Mouse (Mus musculus) heart, postnatal 14 days (tissue): ENCODE results near the gene Gchfr. TPM values are rescaled to one million over a fixed set of nuclear protein-coding genes. Genes with fewer than 3 reads are reported as not detected.

Experiments
- DNase-seq, 2 experiments: peaks; one replicate each; pipeline ENCODE4 v3.0.0; 2021 to 2022
- intact Hi-C: fragments of 180-260 bp; cut with DNase I; formaldehyde crosslinking; loops from one replicate; pipeline ENCODE4 v1.15.1; 2025
- long read RNA-seq, 2 experiments: library from polyadenylated mRNA; stranded (forward); transcript quantifications; one replicate each; pipeline ENCODE4 v2.0.0; 2021
- total RNA-seq, 2 experiments: library from RNA; stranded (reverse); gene quantifications; 2 replicates each; pipeline ENCODE4 v1.2.3; 2021

Gene Gchfr
- 1 to 10 TPM; 1.3 to 2.2 TPM for total RNA-seq
- long read RNA-seq, experiment 1: 0 reads
- long read RNA-seq, experiment 2, partial matches to known transcripts: 0 of 1 reads
- long read RNA-seq, experiment 2, other reads (novel, unspliced or antisense): 0 of 1 reads

DNA sequence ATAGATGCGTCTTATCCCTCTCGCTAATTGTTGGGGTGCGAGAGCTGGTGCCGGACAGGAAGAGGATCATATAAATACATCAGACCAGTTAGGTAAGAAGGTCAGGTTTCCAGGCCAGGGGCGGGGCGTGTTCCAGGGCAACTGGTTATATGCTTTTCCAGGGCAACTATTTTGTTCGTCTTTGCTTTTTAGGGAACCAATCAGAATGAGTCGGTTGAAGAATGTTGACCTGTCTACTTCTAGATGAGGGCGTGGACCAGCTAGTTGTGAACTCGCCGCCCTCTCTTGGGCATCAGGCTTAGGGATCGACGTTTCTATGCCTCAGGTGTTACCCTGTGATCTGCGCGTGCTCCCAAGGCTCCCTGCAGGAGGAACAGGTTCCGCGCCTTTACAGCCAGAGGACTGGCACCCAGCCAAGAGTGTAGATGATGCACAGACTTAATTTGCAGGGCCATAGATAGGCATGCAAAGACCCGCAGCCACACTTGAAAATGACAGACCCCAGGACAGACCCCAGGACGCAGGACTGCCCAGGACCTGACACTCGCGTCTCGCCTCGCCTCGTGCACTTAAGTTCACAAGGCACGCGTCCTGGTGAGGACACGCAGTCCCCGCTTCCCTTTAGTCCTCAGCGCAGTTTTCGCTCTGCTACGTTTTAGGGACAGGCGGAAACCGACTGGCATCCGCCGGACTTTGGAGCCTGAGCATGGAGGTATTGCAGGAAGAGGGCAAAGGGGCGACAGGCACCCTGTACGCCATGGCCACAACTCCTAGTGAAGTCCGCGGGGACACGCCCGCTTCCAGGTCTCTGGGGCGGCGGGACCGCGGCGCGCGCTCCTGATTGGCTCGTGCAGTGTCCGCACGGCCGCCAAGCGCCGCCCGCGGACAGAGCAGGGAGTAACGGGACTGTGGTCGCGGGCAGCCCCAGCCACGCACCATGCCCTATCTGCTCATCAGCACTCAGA, at the start of gene Gchfr:
Gene Gchfr, plus strand, starts transcription at position 873 of the 965 bp plus-strand sequence.
- DNase-seq: peak; percentile 75 to 76
- intact Hi-C loops: no loop called here

DNA sequence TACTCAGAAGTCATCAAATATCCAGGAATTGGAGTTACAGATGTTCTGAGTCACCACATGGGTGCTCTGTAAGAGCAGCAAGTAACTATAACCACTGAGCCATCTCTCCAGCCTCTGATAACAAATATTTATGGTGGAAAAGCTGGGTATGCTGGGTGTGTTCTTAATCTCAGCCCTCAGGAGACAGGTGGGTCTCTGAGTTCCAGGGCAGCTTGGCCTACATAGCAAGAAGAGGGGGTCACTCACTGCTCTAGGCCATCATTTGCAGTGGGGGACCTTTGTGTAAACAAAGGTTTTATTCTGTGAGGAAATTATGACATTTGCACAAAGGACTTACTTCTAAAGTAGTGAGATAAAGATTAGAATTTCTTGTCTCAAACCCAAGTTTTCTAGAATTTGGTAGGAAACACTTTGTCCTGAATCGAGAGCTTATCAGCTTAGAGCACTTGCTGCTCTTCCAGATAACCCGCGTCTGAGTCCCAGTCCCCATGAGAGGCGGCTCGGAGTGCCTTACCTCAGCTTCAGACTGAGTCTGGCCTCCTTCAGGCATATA, 31.2 kb upstream of the Gchfr start:
- intact Hi-C loops: no loop called here
- DNase-seq: no peak

DNA sequence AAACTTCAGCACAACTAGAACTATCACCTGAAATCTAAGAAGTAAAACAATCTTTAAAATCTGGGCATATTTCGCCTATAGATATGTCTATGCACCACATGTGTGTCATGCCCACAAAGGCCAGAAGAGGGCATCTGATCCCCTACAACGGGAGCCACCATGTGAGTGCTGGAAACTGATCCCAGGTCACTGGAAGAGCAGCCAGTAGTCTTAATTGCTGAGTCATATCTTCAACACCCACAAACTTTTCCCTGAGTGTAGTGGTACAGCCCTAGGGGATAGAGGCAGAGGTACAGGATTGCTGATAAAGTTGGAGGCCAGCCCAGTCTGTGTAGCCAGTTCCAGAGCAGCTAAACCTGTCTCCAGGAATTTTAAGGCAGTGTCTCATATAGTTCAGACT, 22.4 kb upstream of the Gchfr start:
- intact Hi-C loops: loop anchor here (2.0 kb wide), 1 partner anchor 44 kb away; no protein-coding TSS in a partner anchor
- peak in 1 of 2 experiments; percentile 9 for DNase-seq

DNA sequence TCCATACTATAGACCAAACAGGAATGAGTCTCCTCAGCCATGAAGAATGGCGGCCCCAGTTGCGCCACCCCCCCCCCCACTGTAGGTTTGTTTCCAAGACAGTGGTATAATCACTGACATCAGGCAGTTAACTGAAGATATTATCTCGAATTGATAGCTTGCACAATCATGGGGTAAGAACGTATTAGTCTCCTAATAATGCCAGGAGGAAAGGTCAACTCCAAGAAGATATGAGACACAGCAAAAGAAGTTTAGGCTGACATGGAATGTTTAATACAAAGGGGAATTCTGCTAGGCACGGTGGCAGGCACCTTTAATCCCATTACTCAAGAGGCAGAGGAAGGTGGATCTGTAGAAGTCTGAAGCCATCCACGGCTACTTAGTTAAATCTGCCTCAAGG, 21.1 kb upstream of the Gchfr start:
- intact Hi-C loops: no loop called here
- no peak for DNase-seq

DNA sequence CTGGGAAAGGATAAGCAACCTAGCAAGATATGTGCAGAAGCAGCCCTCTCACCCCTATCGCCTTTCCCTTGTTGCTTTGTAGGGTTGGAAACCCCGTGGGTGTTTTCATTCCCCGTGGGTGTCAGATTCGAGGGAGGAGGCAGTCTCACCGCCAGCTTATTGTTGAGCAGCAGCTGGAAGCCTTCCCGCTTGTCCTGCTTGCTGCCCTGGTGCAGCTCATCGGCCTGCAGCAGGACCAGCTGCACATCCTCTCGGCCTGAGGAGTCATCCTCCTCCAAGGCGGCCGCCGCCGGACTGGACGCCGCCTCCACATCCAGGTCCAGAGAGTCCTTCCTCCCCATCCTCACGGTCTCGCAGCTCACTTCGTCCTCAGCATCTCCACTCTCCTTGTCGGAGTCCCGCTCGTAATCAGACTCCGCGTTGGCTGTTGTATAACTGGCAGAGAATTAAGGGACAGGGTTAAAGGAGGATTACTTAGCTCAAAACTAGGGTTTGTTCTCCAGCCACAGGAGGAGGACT, 20.4 kb upstream of the Gchfr start:
- DNase-seq: peak; percentile 33 to 34
- intact Hi-C loops: no loop called here

DNA sequence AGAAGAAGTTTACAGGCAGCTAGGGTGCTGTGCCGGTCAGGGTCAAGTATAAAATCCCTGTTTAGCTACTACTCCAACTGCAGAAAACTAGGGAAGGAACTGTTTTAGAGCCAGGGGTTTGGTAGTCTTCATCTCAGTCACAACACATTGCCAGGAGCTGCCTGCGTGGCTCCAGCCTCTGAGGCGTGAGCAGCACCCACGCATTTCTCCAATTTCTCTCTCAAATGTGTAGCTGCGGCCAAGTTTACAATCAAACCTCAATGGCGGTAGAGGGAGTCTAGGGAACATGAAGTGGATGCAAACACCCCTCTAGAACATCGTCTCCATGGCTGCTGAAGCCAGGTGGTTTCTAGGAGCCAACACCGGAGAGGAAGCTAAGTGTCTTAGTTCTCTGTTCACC, 19.8 kb upstream of the Gchfr start:
- no peak for DNase-seq
- intact Hi-C loops: no loop called here

DNA sequence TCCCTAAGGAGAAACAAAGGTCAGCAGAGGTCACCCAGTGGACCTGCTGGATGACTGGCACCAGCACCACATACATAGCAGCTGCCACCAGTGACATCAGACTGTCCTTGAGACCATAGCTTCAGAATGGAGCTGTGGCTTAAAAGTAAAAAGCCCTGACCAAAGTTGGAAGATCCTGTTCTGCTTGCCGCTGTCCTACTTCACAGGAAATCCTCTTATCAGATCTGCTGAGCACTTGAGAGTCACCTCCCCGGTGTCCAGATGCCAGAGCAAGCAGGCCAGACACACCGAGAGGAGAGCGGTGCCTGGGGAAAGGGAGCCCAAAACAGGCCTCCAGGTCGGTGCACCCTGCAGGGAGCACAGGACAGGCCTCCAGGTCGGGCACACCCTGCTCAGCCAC, 15.3 kb upstream of the Gchfr start:
- DNase-seq: no peak
- intact Hi-C loops: no loop called here

DNA sequence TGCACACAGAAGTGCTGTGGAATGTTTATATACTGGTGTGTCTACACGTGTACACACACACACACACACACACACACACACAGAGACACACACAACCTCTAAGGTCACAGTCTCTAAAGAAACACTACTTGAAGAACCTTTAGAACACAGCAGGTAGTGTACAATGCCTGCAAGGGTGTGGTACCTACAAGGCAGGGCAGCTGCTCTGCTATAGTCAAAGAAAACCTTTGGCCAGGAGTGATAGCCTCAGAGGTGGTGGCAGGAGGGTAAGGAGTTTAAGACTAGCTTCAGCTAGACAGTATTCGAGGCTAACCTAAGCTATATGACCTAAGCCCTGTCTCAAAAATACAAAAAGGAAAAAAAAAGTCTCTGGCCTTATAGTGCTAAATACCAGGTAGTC, 12.9 kb upstream of the Gchfr start:
- DNase-seq: no peak
- intact Hi-C loops: no loop called here

DNA sequence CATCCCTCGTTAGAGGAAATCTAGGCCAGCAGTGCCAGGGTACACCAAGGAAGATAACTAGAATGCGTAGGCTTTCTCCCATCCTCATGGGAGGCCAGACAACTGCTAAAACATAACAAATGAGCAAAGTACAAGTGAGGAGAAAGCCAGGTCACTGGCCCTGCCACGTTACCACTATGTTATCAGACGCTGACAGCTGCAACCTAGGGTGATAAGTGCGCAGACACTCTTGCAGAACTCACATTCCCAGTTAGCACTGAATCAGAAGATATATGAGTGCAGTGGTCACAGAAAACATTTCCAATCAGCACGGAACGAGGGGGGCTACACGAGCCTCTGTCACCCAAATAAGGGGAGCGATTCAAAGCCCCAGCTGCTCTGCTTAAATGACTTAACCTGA, 12.2 kb upstream of the Gchfr start:
- intact Hi-C loops: no loop called here

DNA sequence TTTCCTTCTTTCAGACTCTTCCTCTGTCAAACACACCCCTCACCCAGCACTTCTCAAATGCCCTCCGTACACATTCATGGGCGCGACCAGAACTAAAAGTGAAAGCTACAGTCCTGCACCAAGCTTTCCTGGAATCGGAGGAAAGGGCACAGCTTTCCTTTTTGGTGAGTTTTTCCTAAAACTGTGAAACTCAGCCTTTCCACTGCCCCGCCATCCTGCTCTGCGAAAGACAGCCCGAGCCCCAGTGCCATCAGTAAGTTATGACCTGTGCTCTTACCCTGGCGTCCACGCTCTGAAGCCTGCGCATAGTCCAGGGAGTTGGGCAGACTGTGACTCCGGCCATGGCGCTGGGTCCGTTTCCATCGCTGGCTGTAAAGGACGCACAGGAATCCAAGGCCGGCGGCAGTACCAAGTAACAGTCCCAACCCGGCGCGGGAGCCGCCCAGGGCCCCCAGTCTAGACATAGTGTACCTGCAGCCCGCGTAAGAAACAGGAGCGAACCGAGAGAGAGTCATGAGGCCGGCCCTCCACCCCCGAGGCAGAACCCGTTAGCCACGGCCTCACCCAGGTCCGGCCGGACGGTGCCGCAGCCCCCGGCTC, 11.4 kb upstream of the Gchfr start:
- no peak for DNase-seq
- intact Hi-C loops: loop anchor here (2.0 kb wide), 1 partner anchor 33 kb away; no protein-coding TSS in a partner anchor

More for the DNA sequence above, 12.2 kb upstream of the Gchfr start:
- no peak for DNase-seq

DNA sequence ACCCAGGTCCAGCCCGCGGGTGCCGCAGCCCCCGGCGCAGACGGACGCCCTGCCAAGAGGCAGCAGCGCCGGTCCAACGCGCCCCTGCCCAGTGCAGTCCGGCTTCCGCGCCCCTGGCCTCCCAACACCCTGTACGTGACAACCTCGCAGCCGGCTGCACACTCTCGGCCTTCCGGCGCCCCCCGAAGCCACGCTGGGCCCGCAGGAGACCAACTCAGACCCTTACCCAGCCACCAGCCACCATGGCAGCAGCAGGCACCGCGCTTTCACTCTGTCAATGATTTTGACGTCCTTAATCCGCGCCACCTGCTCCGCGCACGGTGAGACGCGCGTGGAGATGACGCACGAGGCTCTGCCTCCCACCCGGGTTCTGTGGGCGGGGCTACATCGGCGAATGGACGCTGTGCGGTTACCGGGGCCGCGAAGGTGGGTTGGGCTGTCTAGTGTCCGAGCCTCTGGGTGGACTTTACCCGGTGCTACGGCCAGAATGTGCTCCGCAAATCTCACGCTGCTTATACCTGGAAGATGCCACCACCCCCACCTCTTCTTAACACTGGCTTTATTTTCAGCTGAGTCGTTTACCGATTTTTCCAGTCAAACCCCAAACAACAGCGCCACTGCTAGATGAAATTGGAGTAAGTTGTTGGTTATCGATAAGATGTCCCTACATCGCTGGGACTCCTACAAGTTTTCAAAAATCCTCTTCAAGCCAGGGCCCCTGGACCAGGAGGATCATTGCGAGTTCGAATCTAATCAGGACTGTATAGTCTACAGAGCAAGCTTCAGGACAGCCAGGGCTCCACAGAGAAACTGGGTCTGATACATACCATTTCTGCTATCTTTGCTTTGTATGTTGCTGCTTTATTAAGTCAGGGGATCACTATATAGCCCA, 10.6 kb upstream of the Gchfr start, which contains the start of gene Rmdn3:
Gene Rmdn3, minus strand, starts transcription at position 354 of the 892 bp plus-strand sequence.
- DNase-seq: peak; percentile 91 to 96
- intact Hi-C loops: loop anchor here (2.0 kb wide), 1 partner anchor 32 kb away; no protein-coding TSS in a partner anchor

DNA sequence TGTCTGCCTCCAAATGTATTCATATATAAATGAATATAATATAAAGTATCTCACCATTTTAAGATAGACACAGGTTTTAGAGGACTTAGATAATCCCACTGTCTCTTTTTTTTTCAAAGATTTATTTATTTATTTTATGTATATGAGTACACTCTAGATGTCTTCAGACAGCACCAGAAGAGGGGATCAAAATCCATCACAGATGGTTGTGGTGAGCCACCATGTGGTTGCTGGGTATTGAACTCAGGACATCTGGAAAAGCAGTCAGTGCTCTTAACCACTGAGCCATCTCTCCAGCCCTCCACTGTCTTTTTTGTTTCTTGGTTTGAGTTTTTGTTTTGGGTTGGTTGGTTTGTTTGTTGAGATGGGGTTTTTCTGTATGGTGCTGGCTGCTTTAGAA, 9.7 kb upstream of the Gchfr start:
- no peak for DNase-seq
- intact Hi-C loops: loop anchor here (2.0 kb wide), 1 partner anchor 31 kb away; no protein-coding TSS in a partner anchor

DNA sequence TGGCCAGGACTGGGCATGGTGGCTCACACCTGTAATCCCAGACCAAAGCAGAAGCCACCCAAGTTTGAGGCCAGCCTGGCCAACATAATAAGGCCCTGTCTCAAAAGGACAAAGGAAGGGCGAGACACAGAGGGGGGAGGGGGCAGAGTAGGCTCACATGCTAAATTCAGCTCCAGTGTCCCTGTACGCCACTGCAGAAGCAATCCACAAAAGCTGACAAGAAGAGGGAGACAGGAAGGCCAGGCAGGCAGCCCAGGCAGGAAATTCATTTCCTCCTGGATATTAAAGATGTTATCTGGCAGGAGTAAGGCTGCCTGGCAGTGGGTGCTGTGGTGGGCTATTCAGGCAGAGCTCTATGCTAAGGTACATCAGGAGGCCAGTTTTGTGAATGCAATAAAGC, 6.3 kb upstream of the Gchfr start:
- intact Hi-C loops: no loop called here
- DNase-seq: peak in 1 of 2 experiments; percentile 36

DNA sequence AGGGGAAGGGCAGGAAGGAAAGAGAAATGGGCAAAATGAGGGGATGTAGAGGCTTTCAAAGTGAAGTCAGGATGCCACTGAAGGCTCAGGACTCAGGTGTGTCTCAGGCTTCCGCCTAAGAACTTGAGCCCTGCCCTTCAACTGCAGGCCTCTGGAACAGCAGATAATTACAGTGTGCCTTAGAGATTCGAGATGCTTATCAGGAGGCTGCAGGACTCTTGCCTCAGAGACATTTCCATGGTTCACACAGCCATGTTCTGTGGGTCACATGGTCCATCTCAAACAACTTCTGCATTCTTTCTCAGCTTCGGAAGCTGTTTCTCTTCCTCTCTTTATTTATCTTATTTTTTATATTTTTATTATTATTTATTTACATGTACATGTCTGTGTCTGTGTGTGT, 4.4 kb upstream of the Gchfr start:
- intact Hi-C loops: no loop called here
- no peak for DNase-seq

DNA sequence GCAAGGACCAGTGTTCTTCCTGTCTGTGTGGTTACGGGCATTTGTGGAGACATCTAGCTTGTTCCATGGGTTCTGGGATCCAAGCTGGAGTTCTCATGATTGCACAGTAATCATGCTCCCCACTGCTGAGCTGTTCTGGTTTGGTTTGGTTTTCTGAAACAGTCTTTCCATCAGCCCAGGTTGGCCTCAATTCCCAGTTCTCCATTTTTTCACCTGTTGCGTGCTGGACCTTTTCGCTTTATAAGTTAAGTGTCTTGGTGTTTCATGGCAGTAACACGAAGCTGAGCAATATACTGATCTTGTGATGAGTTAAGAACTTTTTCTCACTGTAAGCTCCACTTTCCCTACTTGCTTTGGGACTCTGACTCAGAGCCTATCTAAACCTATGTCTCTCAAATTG, 3.6 kb upstream of the Gchfr start:
- DNase-seq: no peak
- intact Hi-C loops: no loop called here

DNA sequence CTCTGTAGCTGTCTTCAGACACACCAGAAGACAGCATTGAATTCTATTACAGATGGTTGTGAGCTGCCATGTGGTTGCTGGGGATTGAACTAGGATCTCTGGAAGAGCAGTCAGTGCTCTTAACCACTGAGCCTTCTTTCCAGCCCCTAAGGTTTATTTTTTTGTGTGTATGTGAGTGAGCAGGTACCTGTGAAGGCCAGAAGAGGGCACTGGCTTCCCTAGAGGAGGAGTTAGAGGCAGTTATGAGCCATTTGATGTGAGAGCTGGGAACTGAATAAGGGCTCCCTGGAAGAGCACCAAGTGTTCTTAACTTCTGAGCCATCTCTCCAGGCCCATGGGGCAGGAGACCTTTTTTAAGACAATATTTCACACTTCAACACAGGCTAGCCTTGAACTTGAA, 2.2 kb upstream of the Gchfr start:
- intact Hi-C loops: no loop called here
- no peak for DNase-seq

DNA sequence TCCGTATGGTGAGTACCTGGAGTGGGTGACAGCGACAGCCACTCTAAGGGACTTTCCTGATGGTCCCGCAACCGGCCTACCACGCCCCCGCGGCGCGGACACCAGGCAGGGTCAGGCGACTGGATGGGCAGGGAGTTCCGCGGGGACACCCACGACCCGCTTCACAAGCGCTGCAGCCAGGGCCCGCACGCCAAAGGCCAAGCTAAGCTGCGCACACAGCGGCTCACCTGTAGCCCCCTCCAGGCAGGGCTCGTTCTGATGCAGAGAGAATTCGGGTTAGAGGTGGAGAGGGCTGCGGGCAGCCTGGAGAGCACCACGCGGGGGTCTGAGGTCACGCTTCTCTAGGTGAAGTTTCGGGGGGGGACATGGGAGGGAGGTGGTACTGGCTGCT, 288 bp downstream of the Gchfr start:
- DNase-seq: no peak
- intact Hi-C loops: no loop called here

DNA sequence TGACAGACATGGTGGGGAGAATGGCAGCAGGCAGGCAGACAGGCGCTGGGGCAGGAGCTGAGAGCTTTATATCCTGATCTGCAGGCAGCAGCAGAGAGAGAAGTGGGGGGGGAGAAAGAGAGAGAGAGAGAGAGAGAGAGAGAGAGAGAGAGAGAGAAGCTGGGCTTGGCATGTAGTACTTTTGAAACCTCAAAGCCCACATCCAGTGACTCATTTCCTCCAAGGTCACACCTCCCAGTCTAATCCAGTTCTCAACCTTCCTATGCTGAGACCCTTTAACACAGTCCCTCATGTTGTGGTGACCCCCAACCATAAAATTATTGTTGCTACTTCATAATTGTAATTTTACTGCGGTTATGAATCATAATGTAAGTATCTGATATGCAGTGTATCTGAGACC, 2.7 kb downstream of the Gchfr start:
- DNase-seq: no peak
- intact Hi-C loops: no loop called here

DNA sequence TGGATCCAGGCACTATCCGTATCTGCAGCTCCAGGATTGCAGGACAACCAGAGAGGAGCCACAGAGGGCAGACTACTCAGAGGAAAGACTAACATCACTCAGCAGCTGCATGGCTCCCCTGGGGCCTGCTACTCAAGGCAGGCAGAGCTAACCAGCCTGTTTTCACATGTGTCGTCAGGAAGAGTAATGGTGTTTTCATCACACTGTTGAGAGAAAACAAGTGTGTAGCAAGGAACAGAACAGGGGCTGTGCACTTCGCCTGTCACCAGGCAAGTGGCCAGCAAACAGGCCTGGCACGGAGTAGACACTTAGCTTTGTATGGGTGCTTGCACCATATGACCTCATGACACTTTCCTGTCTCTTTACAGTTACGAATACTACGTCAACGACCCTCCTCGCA, 4.0 kb downstream of the Gchfr start:
- intact Hi-C loops: no loop called here
- DNase-seq: peak in 1 of 2 experiments; percentile 49

DNA sequence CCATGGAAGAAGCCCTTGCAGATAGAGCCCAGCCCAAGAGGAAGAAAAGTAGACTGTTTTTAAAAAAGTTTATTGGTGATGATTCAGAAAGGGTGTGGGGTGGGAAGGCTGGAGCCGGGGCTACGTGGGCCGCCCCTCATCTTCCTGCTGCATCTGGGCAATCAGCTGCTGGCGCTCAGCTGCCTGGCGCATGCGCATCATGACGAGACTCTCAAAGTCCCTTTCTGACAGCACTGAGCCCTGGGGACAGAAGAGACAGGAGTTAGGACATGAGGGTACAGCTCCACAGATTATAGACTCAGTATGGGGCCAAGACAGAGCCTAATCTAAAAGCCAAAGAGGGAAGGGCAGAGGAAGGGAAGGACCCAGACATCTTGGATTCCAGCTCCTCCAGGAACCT, 4.9 kb downstream of the Gchfr start:
- intact Hi-C loops: no loop called here
- no peak for DNase-seq
